Mouse (Mus musculus) CD4-positive, CD25-positive, alpha-beta regulatory T cell, adult 2 months (primary cell): ENCODE measurements around the gene Grhl3.
A peak's percentile ranks its signal among the peaks of the same experiment; 100 is the strongest.
"Not testable (repeated sequence)": the region's sequence is repeated elsewhere in the genome, so short reads cannot be mapped to it uniquely, and the experiment has no call there.

Experiments used
- DNase-seq: peaks from one replicate; pipeline ENCODE4 v3.0.0-alpha.2; 2012; ENCODE audit warnings: low read depth, low spot score

Grhl3 gene

GRCm38 (mm10) chr4:135573251-135573808 lies at the start of gene Grhl3:
TSS of gene Grhl3 (minus strand) at chr4:135573630.
- DNase-seq = peak; percentile 40

DNA sequence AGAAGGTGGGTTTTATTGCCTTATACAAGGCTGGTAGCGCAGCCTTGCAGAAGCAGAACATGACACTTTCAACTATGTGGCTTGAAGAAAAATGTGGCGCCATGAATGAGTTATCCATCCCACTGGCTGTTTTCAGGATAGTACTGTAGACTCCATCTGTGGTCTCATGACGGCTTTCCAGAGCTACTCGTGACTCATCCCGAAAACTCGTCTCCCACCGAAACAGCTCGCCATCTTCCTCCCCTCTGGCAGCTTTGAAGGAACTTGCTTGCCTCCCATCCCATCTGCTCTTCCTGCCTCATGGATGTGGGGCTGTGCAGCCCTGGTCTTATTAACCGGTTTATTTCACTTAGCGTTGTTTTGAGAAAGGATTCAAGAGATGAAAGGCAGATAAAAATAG lies 48.9 kb upstream of the Grhl3 start:
- no peak for DNase-seq

DNA sequence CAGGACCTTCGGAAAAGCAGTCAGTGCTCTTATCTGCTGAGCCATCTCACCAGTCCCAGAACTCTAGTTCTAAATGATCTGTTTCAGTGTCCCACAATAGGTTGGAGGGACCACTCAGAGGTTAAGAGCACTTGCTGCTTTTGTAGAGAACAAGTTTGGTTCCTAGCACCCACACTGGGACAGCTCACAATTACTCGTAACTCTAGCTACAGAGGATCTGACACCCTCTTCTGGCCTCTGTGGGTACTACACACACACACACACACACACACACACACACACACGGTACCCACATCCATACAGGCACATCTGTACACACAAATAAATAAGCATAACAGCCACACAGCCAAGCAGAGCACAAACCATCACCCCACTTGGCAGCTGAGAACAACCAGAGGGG lies 47.0 kb upstream of the Grhl3 start:
- DNase-seq = no peak

DNA sequence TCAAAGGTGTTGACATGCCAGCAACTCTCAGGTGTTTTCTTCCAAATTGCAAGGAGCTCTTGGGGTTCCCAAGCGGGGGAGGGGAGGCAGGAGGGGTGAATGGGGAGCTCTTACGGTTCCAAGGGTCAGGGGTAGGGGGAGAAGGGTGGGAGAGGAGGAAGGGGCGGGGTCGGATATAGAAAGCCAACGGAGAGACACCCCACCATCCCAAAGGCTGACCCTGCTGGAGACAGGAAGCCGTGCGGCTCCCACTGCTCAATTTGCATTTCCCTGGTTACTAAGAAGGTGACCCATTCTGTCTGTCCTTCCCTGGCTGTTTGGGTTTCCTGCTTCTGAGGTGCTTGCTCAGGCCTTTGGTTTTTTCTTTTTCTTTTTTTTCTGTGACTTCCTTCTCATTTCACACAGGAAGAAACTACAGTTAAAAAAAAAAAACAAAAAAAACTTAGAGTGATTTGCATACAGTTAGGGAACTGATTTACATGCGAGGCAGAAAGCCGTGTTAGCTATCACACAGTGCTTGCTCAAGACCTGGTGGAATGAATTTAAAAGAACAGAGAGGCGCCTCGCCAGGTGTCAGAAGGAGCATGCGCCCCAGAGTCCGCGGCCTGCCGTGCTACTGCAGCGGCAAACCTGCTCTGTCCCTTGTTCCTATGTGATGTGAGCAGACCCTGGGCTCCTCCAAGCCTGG lies 44.5 kb upstream of the Grhl3 start:
- peak; percentile 30 for DNase-seq

DNA sequence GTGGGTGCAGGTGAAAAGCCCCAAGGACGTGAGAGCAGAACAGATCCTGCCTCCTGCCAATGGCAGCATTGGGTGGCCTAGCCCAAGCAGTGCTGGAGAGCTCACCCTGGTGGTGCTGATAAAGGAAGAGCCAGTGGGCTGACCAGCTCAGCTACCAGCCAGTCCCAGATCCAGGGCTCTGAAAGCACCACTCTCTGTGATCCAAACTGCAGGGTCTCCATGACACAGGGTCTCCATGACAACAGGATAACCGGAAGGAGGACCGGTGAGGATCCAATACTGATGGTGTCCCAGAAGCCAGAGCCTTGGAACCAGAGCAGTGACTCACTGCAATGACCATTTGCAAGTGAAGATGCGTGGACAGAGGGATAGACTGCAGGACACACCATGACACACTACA lies 43.6 kb upstream of the Grhl3 start:
- no peak for DNase-seq

- not testable (repeated sequence) for DNase-seq
Measured at GRCm38 (mm10) chr4:135615307-135615706, 41.9 kb upstream of the Grhl3 start.

- DNase-seq = no peak
Measured at GRCm38 (mm10) chr4:135609986-135610385, 36.6 kb upstream of the Grhl3 start.

DNA sequence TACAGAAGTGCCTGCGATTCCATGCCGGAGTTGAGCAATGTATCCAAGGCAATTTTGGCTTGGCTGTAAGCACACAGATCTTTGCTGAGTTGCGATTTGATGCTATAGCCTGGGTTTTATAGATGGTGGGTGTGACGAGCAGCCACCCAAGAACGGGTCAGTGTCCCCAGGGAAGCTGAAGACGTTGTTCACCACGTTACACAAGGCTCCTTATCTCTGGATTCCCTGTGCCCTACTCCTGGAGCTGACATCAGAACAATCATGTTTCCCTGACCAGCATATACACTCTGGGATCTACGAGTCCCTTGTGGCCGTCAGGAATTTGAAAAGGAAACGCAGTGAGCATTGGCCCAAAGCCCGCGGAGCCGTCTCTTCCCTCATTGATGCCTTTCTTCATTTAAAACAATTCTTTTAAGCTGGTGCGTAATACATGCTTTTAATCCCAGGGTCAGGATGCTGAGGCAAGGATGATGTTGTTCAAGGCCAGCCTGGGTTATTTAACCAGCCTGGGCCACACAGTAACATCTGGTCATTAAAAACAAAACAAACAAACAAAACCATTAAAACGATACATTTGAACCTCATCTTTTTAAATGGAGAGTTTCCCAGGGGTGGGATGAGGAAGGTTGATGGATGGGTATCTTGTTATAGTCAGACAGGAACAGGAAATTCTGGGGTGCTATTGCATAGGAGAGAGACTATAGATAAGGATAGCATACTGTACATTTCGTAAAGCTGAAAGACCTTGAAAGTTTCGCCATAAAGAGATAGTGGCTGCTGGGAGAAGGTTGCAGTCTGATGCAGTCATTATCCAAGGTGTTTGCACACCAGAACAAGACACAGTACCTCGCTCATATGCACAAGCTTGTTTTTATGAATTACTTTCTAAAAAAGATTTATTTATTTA lies 34.8 kb upstream of the Grhl3 start:
- DNase-seq = no peak

- no peak for DNase-seq
Measured at GRCm38 (mm10) chr4:135606271-135606670, 32.8 kb upstream of the Grhl3 start.

- no peak for DNase-seq
Measured at GRCm38 (mm10) chr4:135601530-135601929, 28.1 kb upstream of the Grhl3 start.

DNA sequence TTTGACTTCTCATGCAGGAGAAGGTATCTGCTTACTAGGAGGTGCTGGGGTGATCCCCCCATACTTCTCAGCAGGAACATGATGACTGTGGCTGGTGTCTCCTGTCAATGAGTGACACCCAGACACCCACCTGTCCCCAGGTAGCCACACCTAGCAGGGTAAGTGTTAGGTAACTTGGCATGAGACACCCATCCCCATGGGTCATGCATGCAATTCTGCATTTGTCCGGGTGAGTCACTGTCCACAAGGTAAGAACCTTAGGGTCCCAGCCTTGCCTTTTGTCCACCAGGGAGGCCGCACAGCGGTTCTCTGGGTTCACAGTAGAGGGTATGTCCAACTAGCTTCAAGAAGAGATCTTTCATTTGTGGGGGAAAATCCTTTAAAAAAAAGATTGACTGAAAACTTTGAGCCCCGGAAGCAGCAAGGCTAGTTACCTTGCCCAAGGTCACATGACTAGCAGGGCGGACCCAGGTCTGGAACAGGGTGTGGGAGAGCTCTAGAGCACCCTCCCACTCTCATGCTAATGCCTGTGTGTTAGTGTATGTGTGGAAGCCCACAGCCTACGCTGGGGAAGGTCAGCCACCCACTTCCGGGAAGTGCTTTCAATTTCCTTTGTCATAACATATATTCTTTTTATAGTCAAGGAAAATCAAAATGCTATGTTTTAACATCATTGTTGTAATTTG lies 26.2 kb upstream of the Grhl3 start:
- DNase-seq = no peak

DNA sequence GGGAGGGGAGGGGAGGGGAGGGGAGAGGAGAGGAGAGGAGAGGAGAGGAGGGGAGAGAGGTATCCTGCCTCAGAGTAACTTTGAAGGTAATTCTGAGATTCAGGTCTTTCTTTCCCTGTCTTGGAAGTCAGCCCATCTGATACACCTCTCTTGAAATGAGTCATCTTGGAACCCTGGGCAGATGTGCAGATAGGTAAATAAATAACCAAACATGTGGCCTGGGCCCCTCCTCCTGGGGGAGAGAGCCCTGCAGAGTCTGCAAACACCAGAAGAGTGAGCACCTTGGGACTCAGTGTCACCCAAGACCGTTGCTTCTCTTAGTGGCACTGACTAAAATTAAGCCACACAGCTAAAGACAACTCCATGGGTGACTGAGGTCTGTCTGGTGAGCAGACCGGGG lies 25.6 kb upstream of the Grhl3 start:
- DNase-seq = no peak

GRCm38 (mm10) chr4:135597571-135597970 lies 24.1 kb upstream of the Grhl3 start:
- no peak for DNase-seq

- no peak for DNase-seq
Measured at GRCm38 (mm10) chr4:135595943-135596342, 22.5 kb upstream of the Grhl3 start.

DNA sequence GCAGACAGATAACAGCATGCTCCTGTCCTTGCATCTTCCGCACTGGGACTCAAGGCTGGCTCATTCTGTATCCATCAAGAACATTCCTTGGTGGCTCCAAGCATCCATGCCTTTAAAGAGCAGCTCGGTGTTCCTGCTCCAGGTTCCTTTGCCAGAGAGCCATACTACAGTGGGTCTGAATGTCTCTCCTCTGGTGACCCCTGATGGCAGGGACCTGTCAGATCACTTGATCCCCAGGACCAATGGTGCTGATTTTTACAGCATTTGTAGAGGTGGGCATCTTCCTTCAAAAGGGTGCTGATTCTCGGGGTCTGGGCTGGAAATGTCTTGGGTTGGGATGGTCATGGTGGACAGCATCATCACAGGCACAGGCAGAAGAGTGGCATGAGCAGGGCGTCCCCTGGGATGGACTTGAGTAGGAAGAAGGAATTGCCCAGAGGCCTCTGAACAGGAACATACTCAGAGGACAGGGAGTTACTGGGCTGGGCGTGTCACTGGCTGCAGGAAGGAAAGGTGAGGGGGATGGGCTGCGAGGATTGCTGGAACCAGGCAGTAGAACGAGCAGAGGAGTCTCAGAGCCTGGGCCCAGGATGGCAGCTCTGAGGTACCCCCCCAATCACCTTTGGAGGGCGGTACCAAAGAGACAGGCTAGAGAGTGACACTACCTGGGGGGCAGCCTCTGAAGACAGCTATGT lies 18.3 kb upstream of the Grhl3 start:
- DNase-seq = no peak

DNA sequence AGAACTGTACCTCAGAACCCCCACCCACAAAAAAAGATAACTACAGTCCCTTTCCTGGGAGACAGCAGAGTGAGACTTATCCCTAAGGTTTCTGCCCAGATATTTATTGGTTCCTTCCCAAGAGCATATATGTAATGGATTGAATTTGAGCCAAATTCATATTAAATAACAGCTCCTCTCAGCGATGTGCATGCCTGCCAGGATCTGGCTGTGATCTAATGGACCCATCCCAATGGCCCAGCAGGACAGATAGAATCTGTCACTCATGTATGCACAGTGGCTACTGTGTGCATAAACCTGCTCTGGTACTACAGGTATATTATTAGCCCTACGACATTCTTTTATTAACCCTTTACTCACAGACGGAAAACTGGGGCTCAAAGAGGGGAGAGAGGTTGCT lies 17.7 kb upstream of the Grhl3 start:
- DNase-seq = no peak

GRCm38 (mm10) chr4:135584838-135585237 lies 11.4 kb upstream of the Grhl3 start:
- no peak for DNase-seq

- no peak for DNase-seq
Measured at GRCm38 (mm10) chr4:135581222-135581910, 7.9 kb upstream of the Grhl3 start.

GRCm38 (mm10) chr4:135579695-135580094 lies 6.3 kb upstream of the Grhl3 start:
- no peak for DNase-seq

GRCm38 (mm10) chr4:135578490-135578889 lies 5.1 kb upstream of the Grhl3 start:
- no peak for DNase-seq
